Comparison of ENCODE assay signal across 21 mouse cellular contexts in the genomic region with DNA sequence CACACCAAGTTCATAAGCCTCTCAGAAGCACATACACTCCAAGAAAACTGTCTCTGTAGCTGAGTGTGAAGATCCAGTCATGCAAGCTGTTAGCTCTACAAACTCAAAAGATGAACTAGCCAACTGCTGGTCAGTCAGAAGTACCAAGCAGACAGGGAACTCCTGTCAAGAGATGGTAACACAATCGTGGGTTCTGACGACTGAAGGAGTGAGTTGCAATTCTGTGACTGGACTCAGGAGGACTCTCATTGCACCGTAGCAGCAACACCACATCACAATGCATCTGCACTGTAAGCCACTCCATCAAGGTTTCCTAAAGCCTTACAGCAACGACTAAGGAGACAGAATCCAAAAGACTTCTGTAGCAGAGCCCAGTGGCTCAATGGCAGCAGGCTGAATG.
DNase-seq lines count a peak whose midpoint lies in the region; ATAC-seq and TF ChIP-seq lines count a peak whose summit lies in the region.
"Had no signal": no experiment of that assay in that cellular context is flagged by ENCODE, and none has a peak within 500 bp of the region (broad histone marks: within the 10 kb centered on the region; RNA-seq: fewer than 3 reads in every experiment).

No protein-coding gene starts in this region.

- ATAC-seq in heart, embryonic 16.5 days (replicated peaks; ENCODE audit: extremely low read depth, insufficient read depth, low FRiP score) = no peak
- ATAC-seq in liver, embryonic 15.5 days (ENCODE audit: insufficient read depth) = no peak
- no peak for ATAC-seq in liver, postnatal 0 days
- ATAC-seq: forebrain, embryonic 15.5 days; hindbrain, postnatal 0 days had no signal

- TF ChIP-seq EP300 in liver, postnatal 0 days (IDR thresholded peaks at IDR 0.05; ENCODE audit: low read depth) = no peak

- 61% methylated on average over 4 of the region's 4 CpGs for WGBS in heart, embryonic 10.5 days
- WGBS in heart, embryonic 16.5 days = 47% methylated on average over 4 of the region's 4 CpGs
- WGBS in liver, embryonic 15.5 days (ENCODE audit: insufficient replicate concordance) = 29% methylated on average over 4 of the region's 4 CpGs
- 43% methylated on average over 4 of the region's 4 CpGs for WGBS in liver, postnatal 0 days (ENCODE audit: insufficient replicate concordance)

- intact Hi-C loops in heart, postnatal 36 days (cut with DNase I) = loop anchor here (5.0 kb wide), 2 partner anchors 99 to 204 kb away; no protein-coding TSS in a partner anchor

- DNase-seq in heart, embryonic 10.5 days (ENCODE audit: low spot score) = no peak
- DNase-seq in heart, postnatal 36 days = no peak
- DNase-seq in heart, adult 11 months = no peak
- DNase-seq in liver, postnatal 0 days = no peak
- peak; percentile 83 for DNase-seq in adipocyte (ENCODE audit: low spot score)
- no peak for DNase-seq in cerebellum, adult 11-12 months
- DNase-seq: adrenal gland, postnatal 25 days; cerebellum, adult 9-11 months; gastrocnemius, postnatal 36 days; kidney, adult 11 months; left cerebral cortex, postnatal 4 days; lung, adult 2 months; midbrain, embryonic 14.5 days; right cerebral cortex, postnatal 14 days had no signal

- no peaks in the 10 kb centered on the region for H3K27me3 ChIP-seq in heart, embryonic 10.5 days (ENCODE audit: insufficient read depth, poor library complexity, severe bottlenecking)
- no peaks in the 10 kb centered on the region for H3K27me3 ChIP-seq in heart, embryonic 16.5 days (ENCODE audit: control insufficient read depth, insufficient read depth, low read length)
- H3K27me3 ChIP-seq in liver, embryonic 15.5 days = no peaks in the 10 kb centered on the region
- no peaks in the 10 kb centered on the region for H3K27me3 ChIP-seq in liver, postnatal 0 days (ENCODE audit: insufficient read depth, low read length)
- H3K27me3 ChIP-seq: forebrain, embryonic 15.5 days; limb, embryonic 15.5 days had no signal

- peak overlapping the region; percentile 86 for H3K27ac ChIP-seq in heart, embryonic 10.5 days
- H3K27ac ChIP-seq in heart, embryonic 16.5 days (ENCODE audit: low read length) = peak overlapping the region; percentile 89
- peak overlapping the region; percentile 34; the same call in 1 of the 2 replicates for H3K27ac ChIP-seq in liver, embryonic 15.5 days (replicated peaks)
- H3K27ac ChIP-seq in liver, postnatal 0 days (ENCODE audit: low read depth) = no peak overlapping the region
- H3K27ac ChIP-seq: embryonic facial prominence, embryonic 10.5 days; forebrain, embryonic 15.5 days; hindbrain, postnatal 0 days; limb, embryonic 15.5 days; stomach, postnatal 0 days had no signal

- no peaks in the 10 kb centered on the region for H3K9me3 ChIP-seq in heart, embryonic 10.5 days
- no peaks in the 10 kb centered on the region for H3K9me3 ChIP-seq in heart, embryonic 16.5 days (replicated peaks; ENCODE audit: control insufficient read depth, low read length)
- no peaks in the 10 kb centered on the region for H3K9me3 ChIP-seq in liver, embryonic 15.5 days (replicated peaks)
- H3K9me3 ChIP-seq in liver, postnatal 0 days (ENCODE audit: low read length) = no peaks in the 10 kb centered on the region
- H3K9me3 ChIP-seq: embryonic facial prominence, embryonic 10.5 days; forebrain, embryonic 15.5 days; limb, embryonic 15.5 days had no signal

- H3K4me1 ChIP-seq in heart, embryonic 10.5 days = peaks cover 85% of the 10 kb centered on the region
- H3K4me1 ChIP-seq in heart, embryonic 16.5 days (ENCODE audit: control insufficient read depth, insufficient read depth, low read length) = peaks cover 92% of the 10 kb centered on the region
- H3K4me1 ChIP-seq in liver, embryonic 15.5 days (replicated peaks) = peaks cover 94% of the 10 kb centered on the region
- H3K4me1 ChIP-seq in liver, postnatal 0 days (ENCODE audit: insufficient read depth) = peaks cover 68% of the 10 kb centered on the region

- TF ChIP-seq CTCF in liver, postnatal 0 days (IDR thresholded peaks at IDR 0.05; ENCODE audit: low read depth) = no peak

- no peak overlapping the region for H3K4me2 ChIP-seq in heart, embryonic 16.5 days (ENCODE audit: low read depth, low read length)
- no peak overlapping the region for H3K4me2 ChIP-seq in liver, embryonic 15.5 days
- H3K4me2 ChIP-seq in liver, postnatal 0 days (ENCODE audit: low read depth, low read length) = no peak overlapping the region
- H3K4me2 ChIP-seq: forebrain, embryonic 15.5 days; limb, embryonic 15.5 days had no signal

- no peak overlapping the region for H3K9ac ChIP-seq in heart, embryonic 16.5 days (ENCODE audit: low read length)
- no peak overlapping the region for H3K9ac ChIP-seq in liver, embryonic 15.5 days
- H3K9ac ChIP-seq in liver, postnatal 0 days (replicated peaks) = no peak overlapping the region
- H3K9ac ChIP-seq: forebrain, embryonic 15.5 days; limb, embryonic 15.5 days had no signal

- H3K4me3 ChIP-seq in heart, embryonic 10.5 days = no peak overlapping the region
- H3K4me3 ChIP-seq in heart, embryonic 16.5 days (ENCODE audit: low read length) = no peak overlapping the region
- no peak overlapping the region for H3K4me3 ChIP-seq in liver, embryonic 15.5 days (replicated peaks)
- H3K4me3 ChIP-seq in liver, postnatal 0 days (ENCODE audit: low read depth, low read length) = no peak overlapping the region
- H3K4me3 ChIP-seq: embryonic facial prominence, embryonic 10.5 days; forebrain, embryonic 15.5 days; limb, embryonic 15.5 days had no signal

- H3K36me3 ChIP-seq in heart, embryonic 10.5 days = peaks cover 14% of the 10 kb centered on the region
- peaks cover 12% of the 10 kb centered on the region for H3K36me3 ChIP-seq in heart, embryonic 16.5 days (ENCODE audit: control insufficient read depth, insufficient read depth)
- H3K36me3 ChIP-seq in liver, embryonic 15.5 days (replicated peaks) = 0 out of 2 replicates have a peak, but pooled peaks cover 8% of the 10 kb centered on the region
- peaks cover 13% of the 10 kb centered on the region for H3K36me3 ChIP-seq in liver, postnatal 0 days (replicated peaks; ENCODE audit: insufficient read depth, low read length)
- H3K36me3 ChIP-seq: forebrain, embryonic 15.5 days had no signal
